Mouse (Mus musculus) hindbrain, embryonic 10.5 days (tissue): ENCODE data around the gene Cfap77. TPM values are rescaled to one million over a fixed set of nuclear protein-coding genes. Genes with fewer than 3 reads are reported as not detected.
A peak's percentile ranks its signal among the peaks of the same experiment; 100 is the strongest.

ENCODE experiments used
- DNase-seq: peaks from one replicate; pipeline ENCODE4 v3.0.0-alpha.2; 2017; ENCODE audit warnings: low spot score
- H3K27ac ChIP-seq: fragments of 300-500 bp; sonication (generic); 2 replicates; pipeline ENCODE4 v1.5.1; 2016; ENCODE audit warnings: mild to moderate bottlenecking, moderate library complexity
- H3K27me3 ChIP-seq: fragments of 300-500 bp; sonication (generic); 2 replicates; pipeline ENCODE4 v1.6.1; 2016; ENCODE audit warnings: mild to moderate bottlenecking; ENCODE audit not compliant: poor library complexity, insufficient read depth, severe bottlenecking
- H3K36me3 ChIP-seq: fragments of 300-500 bp; sonication (generic); 2 replicates; pipeline ENCODE4 v1.6.1; 2016; ENCODE audit warnings: mild to moderate bottlenecking, moderate library complexity
- H3K4me1 ChIP-seq: fragments of 300-500 bp; sonication (generic); replicated peaks from 2 replicates; pipeline ENCODE4 v1.6.1; 2016; ENCODE audit warnings: mild to moderate bottlenecking
- H3K4me3 ChIP-seq: fragments of 300-500 bp; sonication (generic); 2 replicates; pipeline ENCODE4 v1.5.1; 2016; ENCODE audit warnings: mild to moderate bottlenecking, moderate library complexity
- H3K9me3 ChIP-seq: fragments of 300-500 bp; sonication (generic); 2 replicates; pipeline ENCODE4 v1.6.1; 2016; ENCODE audit warnings: mild to moderate bottlenecking, moderate library complexity
- WGBS: fragments of 180-500 bp; shearing (Covaris S2); methylation state at CpG from one replicate; pipeline ENCODE4 v1.1.7; 2016; 5-methylcytosine and 5-hydroxymethylcytosine counted together
- polyA plus RNA-seq: library from polyadenylated mRNA; unstranded; fragments of >200 nt; fragmentation: Nextera tagmentation; extraction: Ambion mirVana; gene quantifications from 2 replicates; pipeline ENCODE4 v1.2.1, GENCODE M21; 2016

Gene Cfap77
- polyA plus RNA-seq, 1 experiment from 2014 or later: 0.51 TPM

- Histone ChIP-seq H3K9me3 (no peaks in the 10 kb centered on the region), H3K36me3 (no peaks in the 10 kb centered on the region), H3K4me1 (peaks cover 51% of the 10 kb centered on the region), H3K27ac (no peak overlapping the region), H3K27me3 (peaks cover 80% of the 10 kb centered on the region), H3K4me3 (no peak overlapping the region)
- no peak for DNase-seq
- 85% methylated on average over 5 of the region's 5 CpGs for WGBS
These were observed 42.3 kb downstream of the Cfap77 start for GRCm38 (mm10) chr2:29012523-29012922.

DNA sequence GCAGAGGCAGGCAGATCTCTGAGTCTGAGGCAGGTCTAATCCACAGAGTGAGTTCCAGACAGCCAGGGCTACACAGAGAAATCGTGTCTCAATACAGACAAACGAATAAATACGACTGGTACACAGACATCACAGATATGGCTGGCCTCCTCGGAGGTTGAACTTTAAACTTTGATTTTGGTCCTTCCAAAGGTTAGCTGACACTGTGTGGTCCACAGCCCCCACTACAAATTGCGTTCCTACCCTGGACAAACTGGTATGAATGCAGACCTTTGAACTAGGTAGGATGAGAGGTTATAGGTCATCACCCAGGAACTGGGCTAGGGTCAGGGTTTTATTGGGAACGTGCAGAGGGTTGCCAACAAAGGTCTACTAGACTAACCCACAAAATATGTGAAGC, 47.2 kb downstream of the Cfap77 start:
- H3K4me1 ChIP-seq: peaks cover 43% of the 10 kb centered on the region
- no peak for DNase-seq
- no peaks in the 10 kb centered on the region for H3K9me3 ChIP-seq
- 69% methylated on average over 6 of the region's 6 CpGs for WGBS
- peaks cover 96% of the 10 kb centered on the region for H3K27me3 ChIP-seq
- no peak overlapping the region for H3K4me3 ChIP-seq
- H3K27ac ChIP-seq: no peak overlapping the region
- no peaks in the 10 kb centered on the region for H3K36me3 ChIP-seq

- Histone ChIP-seq H3K9me3 (no peaks in the 10 kb centered on the region), H3K4me1 (peaks cover 39% of the 10 kb centered on the region), H3K36me3 (no peaks in the 10 kb centered on the region), H3K27me3 (peaks cover 95% of the 10 kb centered on the region), H3K4me3 (no peak overlapping the region), H3K27ac (no peak overlapping the region)
- 66% methylated on average over 13 of the region's 13 CpGs for WGBS
- DNase-seq: no peak
These were observed 48.3 kb downstream of the Cfap77 start for GRCm38 (mm10) chr2:29006455-29007034.

DNA sequence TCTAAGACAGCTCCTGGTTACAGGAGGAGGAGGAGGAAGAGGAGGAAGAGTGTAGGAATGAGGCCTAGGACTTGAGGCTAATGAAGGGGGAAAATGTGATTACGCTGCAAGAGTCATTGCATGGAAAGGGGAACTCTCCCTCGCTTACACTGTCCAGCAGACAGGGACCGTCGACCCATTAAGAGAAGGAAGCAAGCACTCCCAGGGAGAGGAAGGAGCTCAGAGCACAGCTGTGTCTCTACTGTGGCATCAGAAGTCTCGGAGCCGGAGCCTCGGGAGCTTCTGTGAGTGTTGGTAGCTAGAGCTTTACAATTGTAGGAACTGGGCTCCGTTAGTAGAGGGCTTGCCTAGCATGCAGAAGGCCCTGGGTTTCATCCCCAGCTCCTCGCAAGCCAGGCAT, 50.8 kb downstream of the Cfap77 start:
- no peak for DNase-seq
- Histone ChIP-seq H3K4me1 (peaks cover 17% of the 10 kb centered on the region), H3K27ac (no peak overlapping the region), H3K9me3 (no peaks in the 10 kb centered on the region), H3K36me3 (no peaks in the 10 kb centered on the region), H3K27me3 (peaks cover 92% of the 10 kb centered on the region), H3K4me3 (no peak overlapping the region)
- WGBS: 58% methylated on average over 9 of the region's 9 CpGs

GRCm38 (mm10) chr2:28998246-28998645, 56.6 kb downstream of the Cfap77 start:
- Histone ChIP-seq H3K27ac (no peak overlapping the region), H3K4me1 (peaks cover 27% of the 10 kb centered on the region), H3K4me3 (no peak overlapping the region), H3K9me3 (no peaks in the 10 kb centered on the region), H3K27me3 (peaks cover 63% of the 10 kb centered on the region), H3K36me3 (no peaks in the 10 kb centered on the region)
- 86% methylated on average over 5 of the region's 5 CpGs for WGBS
- DNase-seq: no peak

- H3K4me1 ChIP-seq: peaks cover 27% of the 10 kb centered on the region
- peaks cover 63% of the 10 kb centered on the region for H3K27me3 ChIP-seq
- WGBS: 56% methylated on average over 14 of the region's 14 CpGs
- H3K4me3 ChIP-seq: no peak overlapping the region
- no peaks in the 10 kb centered on the region for H3K36me3 ChIP-seq
- DNase-seq: no peak
- H3K27ac ChIP-seq: peak overlapping the region; percentile 60
- no peaks in the 10 kb centered on the region for H3K9me3 ChIP-seq
These were observed 57.6 kb downstream of the Cfap77 start for GRCm38 (mm10) chr2:28997161-28997834.

DNA sequence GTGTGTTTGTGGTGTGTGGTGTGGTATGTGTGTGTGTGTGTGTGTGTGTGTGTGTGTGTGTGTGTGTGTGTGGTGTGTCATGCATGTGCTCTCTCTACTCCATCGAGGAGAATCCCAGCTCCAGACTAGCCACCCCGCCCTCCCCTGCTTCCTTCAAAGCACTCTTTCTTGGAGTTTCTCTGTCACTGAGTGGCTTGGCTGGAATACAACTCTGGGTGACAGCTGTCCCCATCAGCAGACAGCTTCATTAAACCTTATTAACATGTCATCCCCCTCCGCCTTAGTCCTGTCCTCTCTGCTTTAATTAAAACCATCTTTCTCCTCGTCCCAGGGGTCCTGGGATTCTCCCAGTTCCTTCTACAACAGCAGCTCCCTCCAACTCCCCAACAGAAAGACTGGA, 59.4 kb downstream of the Cfap77 start:
- no peak for DNase-seq
- no peaks in the 10 kb centered on the region for H3K9me3 ChIP-seq
- peaks cover 27% of the 10 kb centered on the region for H3K4me1 ChIP-seq
- H3K27me3 ChIP-seq: peaks cover 49% of the 10 kb centered on the region
- H3K4me3 ChIP-seq: no peak overlapping the region
- no peak overlapping the region for H3K27ac ChIP-seq
- WGBS: 48% methylated on average over 4 of the region's 4 CpGs
- H3K36me3 ChIP-seq: no peaks in the 10 kb centered on the region

GRCm38 (mm10) chr2:28994014-28994413, 60.9 kb downstream of the Cfap77 start:
- Histone ChIP-seq H3K36me3 (no peaks in the 10 kb centered on the region), H3K27ac (no peak overlapping the region), H3K4me1 (peaks cover 27% of the 10 kb centered on the region), H3K9me3 (no peaks in the 10 kb centered on the region), H3K4me3 (no peak overlapping the region), H3K27me3 (peaks cover 37% of the 10 kb centered on the region)
- WGBS: 70% methylated on average over 12 of the region's 12 CpGs
- DNase-seq: no peak

GRCm38 (mm10) chr2:28988781-28989180, 66.1 kb downstream of the Cfap77 start:
- no peak for DNase-seq
- Histone ChIP-seq H3K27me3 (peaks cover 34% of the 10 kb centered on the region), H3K27ac (no peak overlapping the region), H3K9me3 (peaks cover 11% of the 10 kb centered on the region; the same call in 1 of the 2 replicates), H3K4me3 (no peak overlapping the region), H3K36me3 (no peaks in the 10 kb centered on the region), H3K4me1 (0 out of 2 replicates have a peak, but pooled peaks cover 4% of the 10 kb centered on the region)
- WGBS: 96% methylated on average over 3 of the region's 3 CpGs

DNA sequence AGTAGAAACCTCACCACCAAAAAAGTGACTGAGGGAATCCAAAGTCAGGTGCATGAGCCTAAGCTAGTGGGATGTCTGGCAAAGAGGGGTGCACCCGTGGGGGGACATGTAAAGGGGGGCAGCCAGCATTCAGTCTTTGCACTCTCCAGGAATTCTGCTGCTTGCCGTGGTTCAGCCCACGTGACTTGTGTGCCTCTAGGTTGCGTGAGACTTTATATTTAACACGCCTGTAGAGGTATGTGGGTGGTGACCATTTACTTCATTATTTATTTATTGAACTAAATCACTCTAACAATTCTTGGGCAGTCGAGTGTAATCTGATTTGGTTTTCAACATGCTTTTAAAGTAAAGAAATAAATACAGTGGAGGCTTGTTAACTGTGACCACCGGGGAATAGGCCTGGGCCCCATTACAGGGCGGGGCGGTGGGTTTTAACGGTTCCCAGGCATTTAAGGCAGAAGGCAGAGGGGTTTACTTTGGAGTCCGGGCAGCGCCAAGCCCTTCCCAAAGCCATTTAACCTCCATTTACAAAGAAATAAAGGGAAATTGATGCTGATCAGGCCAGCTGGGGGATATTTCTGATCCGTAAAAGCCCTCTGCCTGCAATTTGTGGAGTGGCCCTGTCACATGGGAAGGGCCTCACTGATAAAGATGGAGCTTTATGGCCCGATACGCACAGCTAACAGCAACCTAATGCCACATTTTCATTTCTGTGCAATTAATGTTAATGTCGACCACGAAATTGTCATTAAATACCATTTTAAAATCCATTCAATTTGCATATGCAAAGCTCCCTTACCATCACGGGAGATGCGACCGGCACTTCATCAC, 74.6 kb downstream of the Cfap77 start:
- no peak overlapping the region for H3K4me3 ChIP-seq
- H3K9me3 ChIP-seq: no peaks in the 10 kb centered on the region
- H3K4me1 ChIP-seq: peaks cover 10% of the 10 kb centered on the region
- no peak for DNase-seq
- H3K27ac ChIP-seq: no peak overlapping the region
- WGBS: 80% methylated on average over 20 of the region's 20 CpGs
- peaks cover 94% of the 10 kb centered on the region for H3K27me3 ChIP-seq
- H3K36me3 ChIP-seq: no peaks in the 10 kb centered on the region

DNA sequence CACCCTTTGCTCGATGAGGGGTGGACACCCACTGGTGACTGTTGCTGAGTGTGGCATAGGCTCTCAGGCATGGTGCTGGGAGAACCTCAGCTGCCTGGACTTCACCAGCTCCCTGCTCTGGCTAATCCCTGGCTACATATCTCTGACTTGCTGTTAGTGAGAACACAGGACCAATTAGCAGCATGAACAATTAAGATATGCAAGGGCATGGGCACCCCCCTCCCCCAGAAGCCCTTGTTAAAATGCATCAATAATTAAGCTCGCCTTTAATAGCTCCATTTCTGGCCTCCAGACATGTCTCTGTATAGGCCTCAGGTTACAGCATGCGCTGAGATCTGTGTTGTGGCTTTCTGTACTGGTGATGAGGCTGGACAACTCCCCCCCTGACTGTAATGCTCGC, 76.4 kb downstream of the Cfap77 start:
- no peak overlapping the region for H3K4me3 ChIP-seq
- H3K27me3 ChIP-seq: peaks cover 99% of the 10 kb centered on the region
- 80% methylated on average over 4 of the region's 4 CpGs for WGBS

DNA sequence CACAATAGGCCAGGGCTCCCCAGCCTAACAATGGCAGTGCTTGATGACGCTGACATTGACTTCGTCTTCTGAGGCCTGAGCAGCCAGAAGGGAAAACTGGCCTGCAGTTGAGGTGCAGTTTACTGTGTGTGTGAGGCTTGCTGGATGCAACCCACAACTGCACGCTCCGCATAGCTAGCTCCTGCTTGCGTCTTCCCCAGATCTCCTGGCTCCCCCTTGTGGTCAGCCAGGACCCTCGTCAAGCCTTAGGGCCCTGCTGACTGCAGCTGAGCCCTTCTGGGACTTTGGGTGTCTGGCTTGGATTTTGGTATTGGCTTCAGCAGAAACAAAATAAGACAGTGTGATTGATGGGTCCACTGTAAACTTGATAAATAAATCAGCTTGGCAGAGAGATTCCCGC, 78.2 kb downstream of the Cfap77 start:
- Histone ChIP-seq H3K27me3 (peaks cover 100% of the 10 kb centered on the region), H3K9me3 (no peaks in the 10 kb centered on the region), H3K4me1 (peaks cover 34% of the 10 kb centered on the region), H3K27ac (no peak overlapping the region), H3K4me3 (no peak overlapping the region), H3K36me3 (no peaks in the 10 kb centered on the region)
- 10% methylated on average over 7 of the region's 7 CpGs for WGBS
- DNase-seq: peak; percentile 75

More for the DNA sequence above, 76.4 kb downstream of the Cfap77 start:
- Histone ChIP-seq H3K27ac (no peak overlapping the region), H3K36me3 (no peaks in the 10 kb centered on the region), H3K9me3 (no peaks in the 10 kb centered on the region), H3K4me1 (peaks cover 28% of the 10 kb centered on the region)
- no peak for DNase-seq

DNA sequence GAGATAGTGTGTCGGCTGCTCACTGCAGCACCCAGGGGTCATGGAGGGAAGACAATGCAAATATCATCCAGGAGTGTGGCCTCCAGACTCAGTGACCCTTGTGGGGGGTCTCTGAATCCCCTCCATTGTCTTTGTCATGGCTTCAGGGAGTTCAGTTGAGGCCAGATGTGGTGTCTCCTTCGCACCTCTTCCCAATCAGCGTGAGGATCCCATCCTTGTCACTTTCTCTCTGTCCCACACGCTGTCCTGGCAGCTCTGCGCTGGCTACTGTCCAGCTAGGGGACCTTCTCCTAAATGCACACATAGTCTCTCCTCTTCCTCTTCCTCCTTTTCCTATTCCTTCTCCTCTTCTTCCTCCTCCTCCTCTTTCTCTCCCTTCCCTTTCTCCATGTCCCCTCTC, 79.3 kb downstream of the Cfap77 start:
- Histone ChIP-seq H3K27me3 (peaks cover 100% of the 10 kb centered on the region), H3K36me3 (no peaks in the 10 kb centered on the region), H3K4me1 (peaks cover 35% of the 10 kb centered on the region), H3K9me3 (no peaks in the 10 kb centered on the region), H3K27ac (no peak overlapping the region), H3K4me3 (no peak overlapping the region)
- WGBS: 64% methylated on average over 5 of the region's 5 CpGs
- no peak for DNase-seq
